Mouse (Mus musculus) C2C12 (cell line): ENCODE results near the gene Hoxd13.

Experiments
- CTCF ChIP-seq: IDR thresholded peaks from one replicate; pipeline ENCODE4 v1.5.1; 2011; ENCODE audit not compliant: control insufficient read depth, insufficient read depth, insufficient read length
- FOSL1 ChIP-seq: IDR thresholded peaks from one replicate; pipeline ENCODE4 v1.8.0; 2011; ENCODE audit warnings: mild to moderate bottlenecking, low read length; ENCODE audit not compliant: poor library complexity, insufficient read depth, severe bottlenecking
- MAX ChIP-seq: IDR thresholded peaks from one replicate; pipeline ENCODE4 v1.6.1; 2011; ENCODE audit warnings: mild to moderate bottlenecking, control low read depth
- MYOD1 ChIP-seq: IDR thresholded peaks from one replicate; pipeline ENCODE4 v1.6.1; 2011; ENCODE audit warnings: low read depth; ENCODE audit not compliant: control insufficient read depth, insufficient read length
- MYOG ChIP-seq: IDR thresholded peaks from one replicate; pipeline ENCODE4 v1.6.1; 2011; ENCODE audit not compliant: control insufficient read depth, insufficient read length; ENCODE audit errors: extremely low read depth

DNA sequence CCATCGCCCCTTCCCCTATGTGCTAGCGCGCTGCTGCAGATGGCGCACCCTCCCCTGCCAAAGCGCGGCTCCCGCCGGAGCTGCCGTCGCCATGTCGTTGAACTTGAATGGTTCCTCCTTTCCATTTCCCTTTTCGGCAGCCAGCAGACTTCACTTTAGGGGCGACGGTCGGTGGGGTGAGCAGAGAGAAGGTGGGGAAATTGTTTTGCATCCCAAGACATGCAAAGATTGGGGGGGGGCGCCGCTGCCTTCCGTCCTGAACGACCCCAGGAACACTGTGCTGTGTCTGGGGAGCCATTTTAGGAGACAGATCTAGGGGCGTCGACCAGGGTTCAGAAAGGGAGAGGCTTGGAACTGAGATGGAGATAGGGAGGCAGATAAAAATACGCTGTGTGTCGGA, 11.9 kb downstream of the Hoxd13 start:
- TF ChIP-seq CTCF (no peak), FOSL1 (no peak), MYOG (no peak), MYOD1 (no peak), MAX (no peak)
